Mouse (Mus musculus) Patski (cell line): ENCODE measurements at regions not wholly inside any gene's neighbourhood (a gene's known extent, or its start where the extent isn't known, plus 50 kb on each side); places are given as distances from the start of the nearest gene placed in this dataset.

Experiments
- ATAC-seq: fragments of 100-300 bp; one replicate; pipeline ENCODE4 v1.8.0; 2021
- CTCF ChIA-PET: fragments of 350-600 bp; sonication (Branson Sonifier 250); formaldehyde crosslinking; loops from one replicate; lab custom pipeline; 2022; ENCODE audit warnings: inconsistent platforms; lab: Charles Lee
- POLR2A ChIA-PET: fragments of 350-600 bp; sonication (Branson Sonifier 250); formaldehyde crosslinking; loops from one replicate; lab custom pipeline; 2022; ENCODE audit warnings: antibody characterized with exemption, inconsistent platforms; lab: Charles Lee
- DNase-seq: peaks from one replicate; pipeline ENCODE4 v3.0.0-alpha.2; 2011; ENCODE audit warnings: low read depth, low spot score
- H3K27me3 ChIP-seq: fragments of 371-371 bp; one replicate; pipeline ENCODE4 v1.5.1; 2021
- CTCF ChIP-seq: fragments of 100-300 bp; IDR thresholded peaks from one replicate; pipeline ENCODE4 v1.5.1; 2021
- in situ Hi-C: fragments of 300-500 bp; cut with MboI; formaldehyde crosslinking; loops from 3 replicates; pipeline ENCODE4 v1.11.1; 2018; ENCODE audit warnings: low pct_unique_long_range_greater_than_20kb, mixed read lengths

GRCm38 (mm10) chr9:85126541-85126940 lies 186.0 kb upstream of the Gm11114 start:
- ChIA-PET CTCF (no interaction called here), POLR2A (no interaction called here)
- no peaks in the 10 kb centered on the region for H3K27me3 ChIP-seq
- in situ Hi-C loops: no loop called here
- DNase-seq (no peak), ATAC-seq (no peak)
- TF ChIP-seq CTCF: no peak

- ChIA-PET CTCF (no interaction called here), POLR2A (no interaction called here)
- no peaks in the 10 kb centered on the region for H3K27me3 ChIP-seq
- DNase-seq (no peak), ATAC-seq (no peak)
- no peak for TF ChIP-seq CTCF
- in situ Hi-C loops: no loop called here
These were observed 185.5 kb upstream of the Gm11114 start for GRCm38 (mm10) chr9:85127107-85127506.

GRCm38 (mm10) chr9:85134900-85135299 lies 177.7 kb upstream of the Gm11114 start:
- H3K27me3 ChIP-seq: peaks cover 3% of the 10 kb centered on the region
- ChIA-PET CTCF (no interaction called here), POLR2A (no interaction called here)
- TF ChIP-seq CTCF: no peak
- no peak for ATAC-seq
- in situ Hi-C loops: no loop called here
- DNase-seq: no peak

- DNase-seq (no peak), ATAC-seq (no peak)
- in situ Hi-C loops: no loop called here
- CTCF ChIA-PET: no interaction called here
- POLR2A ChIA-PET: no interaction called here
- no peak for TF ChIP-seq CTCF
- H3K27me3 ChIP-seq: peaks cover 3% of the 10 kb centered on the region
These were observed 175.6 kb upstream of the Gm11114 start for GRCm38 (mm10) chr9:85136715-85137582.

GRCm38 (mm10) chr9:85139891-85140290 lies 172.7 kb upstream of the Gm11114 start:
- TF ChIP-seq CTCF: no peak
- ATAC-seq: no peak
- H3K27me3 ChIP-seq: peaks cover 3% of the 10 kb centered on the region
- in situ Hi-C loops: no loop called here
- POLR2A ChIA-PET: no interaction called here
- DNase-seq: no peak
- CTCF ChIA-PET: no interaction called here

- DNase-seq (no peak), ATAC-seq (no peak)
- ChIA-PET POLR2A (no interaction called here), CTCF (no interaction called here)
- no peaks in the 10 kb centered on the region for H3K27me3 ChIP-seq
- TF ChIP-seq CTCF: no peak
- in situ Hi-C loops: no loop called here
These were observed 168.2 kb upstream of the Gm11114 start for GRCm38 (mm10) chr9:85144363-85144762.

GRCm38 (mm10) chr9:85165632-85166031 lies 146.9 kb upstream of the Gm11114 start:
- ChIA-PET CTCF (no interaction called here), POLR2A (no interaction called here)
- in situ Hi-C loops: no loop called here
- no peak for TF ChIP-seq CTCF
- no peaks in the 10 kb centered on the region for H3K27me3 ChIP-seq
- no peak for ATAC-seq
- no peak for DNase-seq

GRCm38 (mm10) chr9:85167243-85167642 lies 145.3 kb upstream of the Gm11114 start:
- ChIA-PET POLR2A (no interaction called here), CTCF (interaction anchor here (0.9 to 1.2 kb wide), 3 partner anchors 11 to 53 kb away, joined by 3 read pairs; no protein-coding TSS in a partner anchor)
- in situ Hi-C loops: no loop called here
- TF ChIP-seq CTCF: no peak
- ATAC-seq: no peak
- no peaks in the 10 kb centered on the region for H3K27me3 ChIP-seq
- DNase-seq: no peak

GRCm38 (mm10) chr9:85174431-85174830 lies 138.1 kb upstream of the Gm11114 start:
- ChIA-PET POLR2A (interaction anchor here (0.6 kb wide), 1 partner anchor 13 kb away, joined by 4 read pairs; no protein-coding TSS in a partner anchor), CTCF (no interaction called here)
- DNase-seq: no peak
- ATAC-seq: peak; percentile 8
- in situ Hi-C loops: no loop called here
- H3K27me3 ChIP-seq: no peaks in the 10 kb centered on the region
- no peak for TF ChIP-seq CTCF

- ChIA-PET POLR2A (no interaction called here), CTCF (no interaction called here)
- no peaks in the 10 kb centered on the region for H3K27me3 ChIP-seq
- DNase-seq (no peak), ATAC-seq (no peak)
- TF ChIP-seq CTCF: no peak
- in situ Hi-C loops: no loop called here
These were observed 111.4 kb upstream of the Gm11114 start for GRCm38 (mm10) chr9:85201202-85201601.

- ChIA-PET CTCF (no interaction called here), POLR2A (no interaction called here)
- TF ChIP-seq CTCF: no peak
- no peak for DNase-seq
- H3K27me3 ChIP-seq: no peaks in the 10 kb centered on the region
- ATAC-seq: no peak
- in situ Hi-C loops: no loop called here
These were observed 87.7 kb upstream of the Gm11114 start for GRCm38 (mm10) chr9:85224870-85225269.
